Mouse (Mus musculus) kidney, adult 9 months (tissue): ENCODE measurements around the gene Gm525.

Experiments
- DNase-seq: peaks from one replicate; pipeline ENCODE4 v3.0.0; 2022

Gm525 gene

DNA sequence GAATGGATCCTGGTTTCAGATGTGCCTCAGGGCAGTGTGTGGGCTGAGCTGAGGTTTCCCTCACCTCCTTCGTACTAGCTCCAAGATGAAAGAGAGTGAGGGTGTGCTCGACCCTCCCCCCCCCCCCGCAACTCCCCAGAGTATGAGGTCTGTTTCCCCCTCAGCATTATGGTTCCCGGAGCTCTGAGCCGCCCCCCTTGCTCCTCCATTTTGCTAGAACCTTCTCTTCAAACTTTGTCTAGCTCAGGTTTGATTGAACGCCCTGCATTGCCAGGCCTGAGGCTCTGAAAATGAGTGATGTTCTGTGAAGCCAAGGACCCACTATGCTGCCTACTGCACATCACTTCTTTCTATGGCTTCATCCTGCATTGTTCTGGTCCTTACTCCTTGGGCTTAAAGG, 25.3 kb downstream of the Gm525 start:
- no peak for DNase-seq

DNA sequence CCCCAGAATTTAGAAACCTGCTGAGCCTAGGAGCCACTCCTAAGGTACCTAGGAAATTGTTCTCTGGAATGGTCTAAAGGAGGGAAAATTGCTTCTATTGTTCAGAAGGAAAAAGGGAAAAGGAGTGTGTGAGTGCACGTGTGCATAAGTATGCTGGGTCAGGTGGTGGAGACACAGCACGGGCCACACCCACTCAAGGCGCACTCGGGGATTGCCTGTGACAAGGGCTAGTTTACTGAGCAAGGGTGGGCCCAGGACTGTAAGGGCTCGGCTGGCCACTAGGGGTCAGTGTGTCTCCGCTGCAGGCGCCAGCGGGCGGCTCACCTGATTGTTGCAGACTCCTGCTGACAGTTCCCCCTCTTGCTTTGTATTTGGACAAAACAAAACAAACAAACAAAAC, 26.8 kb downstream of the Gm525 start:
- peak; percentile 90 for DNase-seq

- peak; percentile 64 for DNase-seq
These were observed 27.2 kb downstream of the Gm525 start for GRCm38 (mm10) chr11:89100826-89101321.

DNA sequence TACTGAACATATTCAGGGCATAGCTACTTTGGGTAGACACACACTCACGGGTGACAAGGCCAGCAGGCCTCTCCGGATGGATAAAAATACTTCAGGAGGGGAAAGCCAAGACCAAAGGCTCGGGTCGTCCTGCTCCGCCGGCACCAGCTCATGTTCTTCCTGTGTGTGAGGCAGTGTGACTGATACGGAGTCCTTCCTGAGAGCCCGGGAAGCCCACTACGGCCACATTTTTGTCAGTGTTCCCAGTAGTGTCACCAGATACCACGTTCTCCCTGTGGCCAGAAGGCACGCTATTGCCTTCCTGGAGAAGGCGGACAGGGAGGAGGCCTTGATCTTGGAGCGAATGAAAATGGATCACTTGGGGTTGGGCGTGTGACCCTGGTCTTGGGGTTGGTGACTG, 29.5 kb downstream of the Gm525 start:
- DNase-seq, result peak; percentile 42

- DNase-seq, result no peak
These were observed 31.6 kb downstream of the Gm525 start for GRCm38 (mm10) chr11:89105211-89105610.

DNA sequence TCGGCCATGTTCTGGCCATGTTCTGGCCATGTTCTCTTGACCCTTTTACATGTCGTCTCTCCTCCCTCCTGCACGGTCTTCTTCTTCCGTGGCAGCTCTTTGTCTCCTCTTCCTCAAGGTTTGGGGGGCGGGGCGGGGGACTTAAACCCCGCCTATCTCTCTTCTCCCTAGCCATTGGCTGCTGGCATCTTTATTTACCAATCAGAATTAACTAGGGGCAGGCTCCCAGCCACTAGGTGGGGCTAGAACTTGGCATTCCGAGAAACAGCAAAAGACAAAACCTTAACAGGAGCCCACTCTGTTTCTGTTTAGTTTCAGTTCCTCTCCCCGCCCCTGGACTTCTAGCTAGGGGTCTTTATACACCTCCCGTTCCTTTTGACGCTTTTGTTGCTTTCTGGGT, 32.2 kb downstream of the Gm525 start:
- no peak for DNase-seq

GRCm38 (mm10) chr11:89107180-89107807, 33.7 kb downstream of the Gm525 start:
- DNase-seq, result no peak

DNA sequence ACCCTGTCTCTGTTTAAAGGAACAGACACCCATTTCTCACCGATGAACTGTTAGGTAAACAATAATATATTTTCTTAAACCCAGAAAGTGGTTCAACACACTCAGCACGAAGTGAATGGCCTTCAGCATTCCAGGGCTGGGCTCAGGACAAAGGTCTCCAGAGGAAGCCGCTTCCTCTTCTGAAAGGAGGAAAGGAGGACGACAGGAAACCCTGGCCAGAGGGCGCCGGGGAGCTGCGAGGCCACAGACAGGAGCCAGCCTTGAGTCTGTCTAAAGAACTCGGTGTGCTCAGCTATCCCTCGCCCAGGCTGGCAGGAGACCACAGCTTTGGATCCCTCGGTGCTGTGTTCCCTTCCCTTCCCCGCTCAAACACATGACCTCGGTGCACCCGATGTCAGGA, 50.8 kb downstream of the Gm525 start:
- DNase-seq, result peak; percentile 27

DNA sequence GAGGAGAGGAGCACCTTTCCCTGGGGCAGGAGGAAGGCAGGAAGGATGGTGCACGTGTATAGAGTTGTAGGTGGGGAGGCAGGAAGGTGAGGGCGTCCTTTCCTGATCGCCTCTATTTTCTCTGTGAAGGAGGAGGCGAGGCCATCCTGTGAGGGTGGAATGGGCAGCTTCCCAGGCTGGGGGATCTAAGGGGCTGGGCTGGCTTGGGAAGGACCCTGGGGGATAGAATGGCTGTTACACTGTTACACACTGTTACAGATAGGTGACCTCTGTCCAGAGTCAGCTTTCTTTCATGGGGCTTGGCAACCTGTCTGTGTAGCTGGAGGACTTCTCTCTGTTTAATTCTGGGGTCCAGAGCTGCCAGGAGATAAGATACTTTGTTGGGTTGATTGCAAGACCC, 57.2 kb downstream of the Gm525 start:
- no peak for DNase-seq

GRCm38 (mm10) chr11:89132406-89132805, 58.8 kb downstream of the Gm525 start:
- no peak for DNase-seq

GRCm38 (mm10) chr11:89134211-89134610, 60.6 kb downstream of the Gm525 start:
- no peak for DNase-seq

DNA sequence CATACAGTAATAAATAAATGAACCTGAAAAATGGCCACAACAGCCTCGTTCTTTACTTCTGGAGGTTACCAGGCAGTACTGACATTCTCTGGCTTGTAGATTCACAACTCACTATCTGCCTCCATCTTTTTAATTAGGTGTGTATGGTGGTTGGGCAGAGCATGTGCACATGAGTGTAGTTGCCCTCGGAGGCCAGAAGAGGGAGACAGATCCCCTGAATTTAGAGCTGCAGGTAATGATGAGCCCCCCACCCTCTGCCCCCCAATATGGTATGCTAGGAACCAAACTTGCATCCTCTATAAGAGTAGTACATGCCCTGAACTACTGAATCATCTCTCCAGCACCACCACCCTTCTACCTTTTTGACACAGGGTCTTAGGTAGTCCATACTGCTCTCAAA, 64.3 kb downstream of the Gm525 start:
- DNase-seq, result no peak
